Mouse (Mus musculus) thymus, postnatal 10 days (tissue): ENCODE results near the gene Suox.
"Not testable (repeated sequence)": the region's sequence is repeated elsewhere in the genome, so short reads cannot be mapped to it uniquely, and the experiment has no call there.

ENCODE experiments used
- DNase-seq, 2 experiments: peaks; one replicate each; pipeline ENCODE4 v3.0.0; 2021; ENCODE audit warnings: low spot score in 2 of 2

Suox gene

GRCm38 (mm10) chr10:128626311-128627310, 47.3 kb downstream of the Suox start, which contains the start of gene Rps26:
Gene Rps26, minus strand, starts transcription at chr10:128626747.
- DNase-seq = peak; percentile 88

- no peak for DNase-seq
Measured at GRCm38 (mm10) chr10:128625287-128625894, 48.5 kb downstream of the Suox start.

- DNase-seq = not testable (repeated sequence)
Measured at GRCm38 (mm10) chr10:128623106-128623613, 50.7 kb downstream of the Suox start.

- no peak for DNase-seq
Measured at GRCm38 (mm10) chr10:128622702-128623101, 51.2 kb downstream of the Suox start.

GRCm38 (mm10) chr10:128621986-128622520, 51.8 kb downstream of the Suox start:
- DNase-seq = no peak

GRCm38 (mm10) chr10:128620241-128620640, 53.6 kb downstream of the Suox start:
- DNase-seq = no peak
